Mouse (Mus musculus) spleen, embryonic (tissue): ENCODE data around the gene Stxbp6.
"Not testable (repeated sequence)": the region's sequence is repeated elsewhere in the genome, so short reads cannot be mapped to it uniquely, and the experiment has no call there.

Experiments used
- CTCF ChIA-PET: fragments of 350-600 bp; sonication (Branson Sonifier 250); formaldehyde crosslinking; loops from one replicate; lab custom pipeline; 2022; lab: Charles Lee

Stxbp6 gene

GRCm38 (mm10) chr12:45056372-45056771, 18.1 kb downstream of the Stxbp6 start:
- CTCF ChIA-PET: no interaction called here

DNA sequence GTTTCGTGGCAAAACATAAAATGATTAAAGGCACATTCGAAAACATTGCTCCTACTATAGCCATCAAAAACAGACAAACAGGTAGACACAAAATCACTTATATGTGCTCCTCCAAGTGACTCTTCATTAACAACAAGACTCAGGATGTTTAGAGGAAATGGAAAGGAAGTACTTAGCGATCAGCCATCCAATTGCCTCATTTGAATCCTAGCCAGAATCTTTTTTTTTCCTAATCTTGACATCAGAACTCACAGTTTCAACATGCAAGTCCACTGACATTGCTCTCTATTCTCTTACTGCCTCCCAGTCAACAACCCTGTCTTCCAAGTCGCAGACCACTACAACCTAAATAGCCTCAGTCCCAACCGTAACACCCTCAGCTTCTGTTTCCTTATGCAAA, 21.2 kb downstream of the Stxbp6 start:
- CTCF ChIA-PET: no interaction called here

DNA sequence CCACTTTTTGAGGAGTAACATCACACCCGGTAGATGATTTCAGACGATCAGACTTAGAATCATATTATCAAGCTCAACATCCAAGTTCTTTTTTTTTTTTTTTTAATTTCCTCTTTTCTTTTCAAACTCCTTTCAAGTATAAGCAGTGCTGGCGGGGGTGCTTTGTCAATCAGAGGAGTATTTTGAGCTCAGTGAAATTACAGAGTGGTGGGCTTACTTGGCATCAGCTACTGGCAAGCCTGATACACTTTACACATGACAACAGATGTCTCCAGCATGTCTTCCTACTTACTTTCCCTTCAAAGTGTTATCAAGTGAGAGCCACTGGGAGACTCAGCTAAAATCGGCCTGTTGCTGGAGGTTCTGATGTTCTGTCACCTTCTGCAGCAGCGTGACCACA, 21.6 kb downstream of the Stxbp6 start:
- CTCF ChIA-PET: no interaction called here

- CTCF ChIA-PET: no interaction called here
Measured at GRCm38 (mm10) chr12:45049894-45050293, 24.6 kb downstream of the Stxbp6 start.

DNA sequence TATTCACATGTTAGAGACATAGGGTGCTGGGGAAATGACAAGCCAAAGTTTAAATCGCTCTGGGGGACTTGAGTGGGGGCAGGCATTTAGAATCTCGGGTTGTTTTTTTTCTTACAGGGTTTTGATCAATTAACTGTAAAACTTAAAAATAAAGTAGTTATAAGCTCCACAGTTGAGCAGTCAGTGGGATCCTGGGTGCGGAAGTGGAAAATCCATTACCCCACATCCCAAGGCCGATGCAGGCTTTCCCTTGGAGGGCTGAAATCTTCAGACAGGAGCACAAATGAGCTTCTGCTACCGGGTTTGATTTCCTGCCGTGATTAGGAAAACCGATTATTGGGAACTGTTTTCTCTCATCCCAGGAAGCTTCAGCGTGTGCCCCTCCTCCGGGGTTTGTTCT, 26.8 kb downstream of the Stxbp6 start:
- CTCF ChIA-PET: not testable (repeated sequence)

DNA sequence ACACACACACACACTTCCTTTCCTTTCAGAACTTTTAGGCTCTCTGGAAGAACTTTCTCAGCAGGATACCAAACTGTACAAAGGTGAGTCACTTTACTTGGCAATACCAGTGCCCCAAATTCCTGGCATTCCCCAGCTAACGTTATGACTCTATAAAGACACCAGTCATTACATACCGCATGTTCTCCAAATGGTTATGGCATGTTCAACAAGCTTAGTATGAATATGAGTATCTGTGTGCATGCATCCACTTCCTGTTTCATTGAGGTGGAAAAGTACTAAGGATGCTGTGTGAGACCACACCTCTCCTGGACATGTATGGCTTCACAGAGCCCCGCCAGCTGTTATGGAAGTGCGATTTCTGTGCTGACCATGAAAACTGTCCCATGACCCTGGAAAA, 27.3 kb downstream of the Stxbp6 start:
- CTCF ChIA-PET: no interaction called here

GRCm38 (mm10) chr12:45044581-45044980, 29.9 kb downstream of the Stxbp6 start:
- CTCF ChIA-PET: no interaction called here

GRCm38 (mm10) chr12:45042591-45043091, 31.9 kb downstream of the Stxbp6 start:
- CTCF ChIA-PET: no interaction called here

- CTCF ChIA-PET: no interaction called here
Measured at GRCm38 (mm10) chr12:45037496-45037895, 37.0 kb downstream of the Stxbp6 start.

DNA sequence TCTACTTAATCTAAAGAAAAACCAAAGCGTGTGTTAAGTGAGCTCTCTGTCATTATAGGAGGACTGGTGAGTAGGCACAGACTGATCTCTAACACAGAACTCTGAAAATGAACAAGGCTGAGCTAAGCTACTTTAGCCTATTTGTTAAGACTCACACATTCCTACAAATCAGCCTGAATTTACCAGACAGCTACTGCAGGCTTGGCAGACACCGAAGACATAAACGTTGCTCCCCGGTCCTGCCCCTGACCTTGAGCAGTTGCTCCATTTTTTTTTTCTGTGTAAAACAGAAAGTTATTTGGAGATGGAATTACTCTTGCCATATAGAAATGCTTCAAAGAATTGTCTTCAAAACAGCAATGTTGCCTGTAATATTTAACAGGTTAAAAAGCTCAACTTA, 37.4 kb downstream of the Stxbp6 start:
- CTCF ChIA-PET: no interaction called here

- CTCF ChIA-PET: no interaction called here
Measured at GRCm38 (mm10) chr12:45030681-45031080, 43.8 kb downstream of the Stxbp6 start.

DNA sequence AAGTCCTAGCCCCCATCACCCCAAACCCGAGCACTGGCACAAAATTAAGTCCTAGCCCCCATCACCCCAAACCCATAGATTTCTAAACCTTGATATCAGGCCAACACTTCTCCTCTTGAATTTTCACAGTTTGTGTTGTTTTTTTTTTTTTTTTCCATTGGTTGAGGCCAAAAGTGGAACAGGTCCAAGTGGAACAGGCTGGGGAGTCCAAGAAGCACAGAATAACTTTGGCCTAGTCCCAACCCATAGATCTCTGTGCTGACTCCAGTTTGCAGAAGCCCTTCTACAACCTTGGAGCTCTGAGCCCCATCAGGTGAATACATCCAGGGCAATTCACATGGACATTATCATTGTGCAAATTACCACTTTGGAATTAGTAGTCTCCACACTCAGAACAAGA, 48.2 kb downstream of the Stxbp6 start:
- CTCF ChIA-PET: interaction anchor here (0.7 kb wide), 1 partner anchor 12 kb away, joined by 5 read pairs; no protein-coding TSS in a partner anchor

DNA sequence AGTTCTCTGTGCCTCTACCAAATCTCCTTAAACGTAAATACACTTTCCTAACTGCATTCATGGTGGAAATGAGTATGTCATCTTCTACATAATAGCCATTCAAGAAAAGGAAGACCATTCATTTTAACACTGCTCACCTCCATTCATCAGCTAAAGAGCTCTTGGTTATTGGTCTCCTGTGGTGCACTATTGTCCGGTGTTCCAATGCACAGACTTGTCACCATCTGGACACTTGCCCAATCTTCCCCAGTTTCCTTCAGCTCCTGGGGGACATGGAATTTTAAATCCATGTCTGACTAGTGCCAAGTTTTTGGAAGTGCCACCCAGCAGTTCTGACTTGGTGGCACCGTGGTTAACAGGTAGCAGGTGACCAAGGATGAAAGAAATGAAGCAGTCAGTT, 54.5 kb downstream of the Stxbp6 start:
- CTCF ChIA-PET: no interaction called here

DNA sequence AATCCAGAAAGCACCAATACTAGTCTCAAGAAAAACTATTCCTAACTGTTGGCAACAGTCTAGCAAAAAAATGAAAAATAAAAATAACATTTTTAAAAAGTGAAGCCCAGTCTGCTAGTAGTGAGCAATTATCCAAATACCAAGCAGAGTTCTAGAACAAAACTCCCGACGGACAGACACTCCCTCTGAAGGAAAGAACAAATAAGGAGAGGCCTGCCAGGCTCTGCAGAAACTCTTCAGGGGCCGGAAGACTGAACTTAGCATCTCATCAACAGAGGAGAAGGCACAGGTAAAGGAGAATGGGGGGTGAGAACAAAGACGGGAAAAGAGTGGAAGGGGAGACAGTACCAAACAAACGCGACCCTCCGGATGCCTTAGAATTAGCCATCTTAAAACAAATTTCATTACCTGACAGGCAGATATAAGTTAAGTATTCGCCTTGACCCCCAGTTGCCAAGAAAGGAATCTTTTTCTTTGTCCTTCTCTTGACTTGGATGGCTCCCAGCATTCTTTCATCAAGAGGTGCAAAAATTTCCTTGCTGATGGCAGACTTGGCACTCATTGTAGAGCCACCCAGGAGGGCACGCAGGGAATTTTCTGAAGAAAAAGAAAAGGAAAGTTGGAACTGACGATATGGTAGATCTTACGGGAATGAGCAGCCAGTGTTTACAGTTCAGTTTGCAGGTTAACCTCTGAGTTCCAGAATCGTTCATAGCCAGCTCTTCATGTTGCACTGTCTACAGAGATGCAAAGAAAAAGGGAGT, 55.3 kb downstream of the Stxbp6 start:
- CTCF ChIA-PET: no interaction called here

GRCm38 (mm10) chr12:45013246-45013756, 61.2 kb downstream of the Stxbp6 start:
- CTCF ChIA-PET: no interaction called here

GRCm38 (mm10) chr12:45011436-45012089, 62.9 kb downstream of the Stxbp6 start:
- CTCF ChIA-PET: no interaction called here

DNA sequence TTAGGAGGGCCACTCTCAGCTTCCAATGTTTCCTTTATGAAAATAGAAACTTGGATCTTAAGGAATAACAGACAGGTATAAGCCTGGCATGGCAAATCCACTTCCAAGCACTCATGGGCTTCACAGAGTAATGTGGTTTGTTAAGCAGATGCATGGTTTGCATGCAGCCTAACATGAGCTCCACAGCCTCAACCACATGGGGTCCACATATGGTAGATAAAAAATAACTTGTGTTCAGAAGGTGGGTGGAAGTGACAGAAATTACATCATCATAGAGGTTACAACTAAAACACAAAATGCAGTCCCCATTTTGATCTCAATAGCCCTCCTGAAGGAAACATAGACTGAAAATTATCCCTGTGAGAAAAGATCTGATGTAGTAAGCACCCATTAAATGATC, 63.5 kb downstream of the Stxbp6 start:
- CTCF ChIA-PET: no interaction called here

DNA sequence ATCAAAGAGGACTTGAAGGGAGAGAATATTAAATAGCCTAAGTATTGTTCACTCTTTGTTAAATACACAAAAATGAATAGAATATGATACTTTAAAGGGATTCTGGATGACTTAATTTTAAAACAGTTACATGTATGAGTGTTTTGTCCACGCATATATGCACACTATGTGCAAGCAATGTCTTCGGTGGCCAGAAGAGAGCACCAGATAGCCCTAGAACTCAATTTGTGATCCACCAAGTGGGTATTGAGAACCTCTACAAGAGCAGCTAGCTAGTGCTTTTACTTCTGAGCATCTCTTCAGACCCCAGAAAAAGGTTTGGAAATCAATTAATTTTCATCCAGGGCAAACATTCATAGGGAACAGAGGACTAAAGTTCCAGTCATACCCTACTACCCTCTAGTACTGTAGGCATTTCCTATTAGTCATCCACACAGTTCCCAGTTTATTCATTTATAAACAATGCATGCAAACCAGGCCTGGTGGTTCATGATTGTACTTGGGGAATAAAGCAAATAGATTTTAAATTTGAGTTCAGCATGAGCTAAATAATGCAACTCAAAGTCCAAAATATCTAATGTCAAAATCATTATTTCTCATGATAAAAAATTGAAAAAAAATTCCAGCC, 64.4 kb downstream of the Stxbp6 start:
- CTCF ChIA-PET: no interaction called here

- CTCF ChIA-PET: no interaction called here
Measured at GRCm38 (mm10) chr12:45006569-45006968, 67.9 kb downstream of the Stxbp6 start.

- CTCF ChIA-PET: no interaction called here
Measured at GRCm38 (mm10) chr12:45006049-45006448, 68.5 kb downstream of the Stxbp6 start.

GRCm38 (mm10) chr12:45001996-45002395, 72.5 kb downstream of the Stxbp6 start:
- CTCF ChIA-PET: no interaction called here

GRCm38 (mm10) chr12:44997422-44997821, 77.1 kb downstream of the Stxbp6 start:
- CTCF ChIA-PET: no interaction called here
